Mouse (Mus musculus) C2C12 (cell line): ENCODE measurements at regions not wholly inside any gene's neighbourhood (a gene's known extent, or its start where the extent isn't known, plus 50 kb on each side); places are given as distances from the start of the nearest gene placed in this dataset.
A peak's percentile ranks its signal among the peaks of the same experiment; 100 is the strongest.

Source experiments
- CEBPB ChIP-seq: IDR thresholded peaks from one replicate; pipeline ENCODE4 v1.6.1; 2011; ENCODE audit warnings: low read depth, mild to moderate bottlenecking, control low read depth, moderate library complexity
- CTCF ChIP-seq: IDR thresholded peaks from one replicate; pipeline ENCODE4 v1.5.1; 2011; ENCODE audit not compliant: control insufficient read depth, insufficient read depth, insufficient read length
- FOSL1 ChIP-seq: IDR thresholded peaks from one replicate; pipeline ENCODE4 v1.8.0; 2011; ENCODE audit warnings: mild to moderate bottlenecking, low read length; ENCODE audit not compliant: poor library complexity, insufficient read depth, severe bottlenecking
- MAX ChIP-seq: IDR thresholded peaks from one replicate; pipeline ENCODE4 v1.6.1; 2011; ENCODE audit warnings: mild to moderate bottlenecking, control low read depth
- MYOD1 ChIP-seq: IDR thresholded peaks from one replicate; pipeline ENCODE4 v1.6.1; 2011; ENCODE audit warnings: low read depth; ENCODE audit not compliant: control insufficient read depth, insufficient read length
- MYOG ChIP-seq: IDR thresholded peaks from one replicate; pipeline ENCODE4 v1.6.1; 2011; ENCODE audit not compliant: control insufficient read depth, insufficient read length; ENCODE audit errors: extremely low read depth
- USF1 ChIP-seq: IDR thresholded peaks from one replicate; pipeline ENCODE4 v1.6.1; 2011; ENCODE audit warnings: low read depth, mild to moderate bottlenecking, control low read depth, moderate library complexity

GRCm38 (mm10) chr2:148496151-148497040 lies 53.0 kb upstream of the Cd93 start:
- no peak for TF ChIP-seq CTCF
- no peak for TF ChIP-seq USF1
- TF ChIP-seq MYOD1: no peak
- no peak for TF ChIP-seq FOSL1
- no peak for TF ChIP-seq MAX
- TF ChIP-seq MYOG: no peak
- peak; percentile 90 for TF ChIP-seq CEBPB
